Mouse (Mus musculus): Measurements from ENCODE around the gene Pglyrp1. TPM values are rescaled to one million over a fixed set of nuclear protein-coding genes. Genes with fewer than 3 reads are reported as not detected.

Gene Pglyrp1
- polyA plus RNA-seq, 1 experiment from 2014 or later, result 1.6 TPM

DNA sequence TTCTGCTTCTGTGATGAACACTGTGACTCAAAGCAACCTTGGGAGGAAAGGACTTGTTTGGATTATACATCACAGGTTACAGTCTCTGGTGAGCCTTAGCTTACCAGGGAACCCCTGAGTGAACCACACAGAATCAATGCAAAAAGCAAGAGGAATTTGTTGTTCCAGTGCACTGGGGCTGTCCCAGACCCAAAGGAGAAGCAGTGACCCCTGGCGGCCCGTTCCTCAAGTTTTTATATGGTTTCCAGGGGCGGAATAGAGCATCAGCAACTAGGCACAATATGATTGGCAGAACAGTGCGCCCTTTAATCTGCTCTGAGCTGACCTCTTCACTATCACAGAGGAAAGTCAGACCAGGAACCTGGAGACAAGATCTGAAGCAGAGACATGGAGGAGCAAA is 45.1 kb downstream of the Pglyrp1 start:
- H3K36me3 ChIP-seq (ENCODE audit: control insufficient read depth, insufficient read depth, low read length), result no peaks in the 10 kb centered on the region
- H3K9me3 ChIP-seq (replicated peaks; ENCODE audit: control insufficient read depth, low read length), result no peaks in the 10 kb centered on the region
- no peak overlapping the region for H3K4me2 ChIP-seq
- H3K4me3 ChIP-seq (ENCODE audit: low read depth, low read length), result no peak overlapping the region
- H3K27ac ChIP-seq (ENCODE audit: low read depth, low read length), result no peak overlapping the region
- no peaks in the 10 kb centered on the region for H3K27me3 ChIP-seq (ENCODE audit: control insufficient read depth, insufficient read depth, low read length)
- no peak overlapping the region for H3K9ac ChIP-seq (ENCODE audit: low read depth, low read length)
- no peaks in the 10 kb centered on the region for H3K4me1 ChIP-seq (ENCODE audit: control insufficient read depth, insufficient read depth, low read length)
- WGBS (ENCODE audit: insufficient replicate concordance), result 68% methylated on average over 4 of the region's 4 CpGs
- ATAC-seq (replicated peaks; ENCODE audit: insufficient number of reproducible peaks, low FRiP score, low TSS enrichment), result no peak

DNA sequence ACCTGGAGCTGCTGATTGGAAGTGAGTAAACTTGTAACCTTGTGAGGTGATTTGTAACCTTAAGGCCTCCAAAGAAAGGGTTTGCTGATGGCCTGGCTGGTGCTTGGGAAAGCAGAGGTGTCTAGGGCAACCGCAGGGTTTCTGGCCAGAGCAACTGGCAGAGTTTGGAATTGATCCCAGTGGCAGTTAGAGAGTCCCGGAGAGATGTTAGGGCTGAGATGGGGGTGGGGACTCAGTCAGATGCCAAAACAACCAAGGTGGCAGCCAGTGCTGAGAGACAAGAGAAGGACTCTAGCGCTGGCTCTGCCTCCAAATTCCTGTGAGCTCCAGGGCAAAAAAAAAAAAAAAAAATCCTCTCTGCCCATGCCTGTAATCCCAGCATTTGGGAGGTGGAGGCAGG is 46.8 kb downstream of the Pglyrp1 start:
- H3K9me3 ChIP-seq (replicated peaks; ENCODE audit: control insufficient read depth, low read length), result no peaks in the 10 kb centered on the region
- H3K4me2 ChIP-seq, result no peak overlapping the region
- no peaks in the 10 kb centered on the region for H3K4me1 ChIP-seq (ENCODE audit: control insufficient read depth, insufficient read depth, low read length)
- peaks cover 6% of the 10 kb centered on the region for H3K27me3 ChIP-seq (ENCODE audit: control insufficient read depth, insufficient read depth, low read length)
- H3K4me3 ChIP-seq (ENCODE audit: low read depth, low read length), result no peak overlapping the region
- no peak for ATAC-seq (replicated peaks; ENCODE audit: insufficient number of reproducible peaks, low FRiP score, low TSS enrichment)
- H3K27ac ChIP-seq (ENCODE audit: low read depth, low read length), result no peak overlapping the region
- WGBS (ENCODE audit: insufficient replicate concordance), result 50% methylated on average over 3 of the region's 3 CpGs
- H3K9ac ChIP-seq (ENCODE audit: low read depth, low read length), result no peak overlapping the region
- H3K36me3 ChIP-seq (ENCODE audit: control insufficient read depth, insufficient read depth, low read length), result no peaks in the 10 kb centered on the region

DNA sequence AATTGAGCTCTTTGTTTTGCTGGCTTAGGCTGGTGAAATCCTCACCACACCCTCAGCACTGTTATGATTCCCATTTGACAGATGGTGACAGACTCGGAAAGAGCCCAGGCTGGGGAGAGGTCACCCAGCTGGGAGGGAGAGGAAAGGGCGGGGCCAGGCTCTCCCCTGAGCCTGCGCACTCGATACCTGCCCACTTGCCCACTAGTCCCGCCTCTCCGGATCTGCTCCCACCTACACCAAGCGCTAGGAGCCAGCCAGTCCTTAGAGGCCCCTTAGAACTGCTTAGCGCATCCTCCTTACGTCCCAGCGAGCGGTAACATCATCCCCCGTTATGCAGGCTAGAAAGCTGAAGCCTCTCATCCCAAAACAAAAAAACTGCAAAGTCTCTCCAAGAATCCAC is 49.9 kb downstream of the Pglyrp1 start:
- H3K9ac ChIP-seq (ENCODE audit: low read depth, low read length), result no peak overlapping the region
- no peak overlapping the region for H3K4me3 ChIP-seq (ENCODE audit: low read depth, low read length)
- H3K36me3 ChIP-seq (ENCODE audit: control insufficient read depth, insufficient read depth, low read length), result no peaks in the 10 kb centered on the region
- WGBS (ENCODE audit: insufficient replicate concordance), result 1% methylated on average over 12 of the region's 12 CpGs
- peak overlapping the region; percentile 36; the same call in 1 of the 2 replicates for H3K4me2 ChIP-seq
- H3K27me3 ChIP-seq (ENCODE audit: control insufficient read depth, insufficient read depth, low read length), result peaks cover 31% of the 10 kb centered on the region
- H3K4me1 ChIP-seq (ENCODE audit: control insufficient read depth, insufficient read depth, low read length), result peaks cover 4% of the 10 kb centered on the region; the same call in 1 of the 2 replicates
- H3K27ac ChIP-seq (ENCODE audit: low read depth, low read length), result no peak overlapping the region
- H3K9me3 ChIP-seq (replicated peaks; ENCODE audit: control insufficient read depth, low read length), result no peaks in the 10 kb centered on the region
- ATAC-seq (replicated peaks; ENCODE audit: insufficient number of reproducible peaks, low FRiP score, low TSS enrichment), result no peak

DNA sequence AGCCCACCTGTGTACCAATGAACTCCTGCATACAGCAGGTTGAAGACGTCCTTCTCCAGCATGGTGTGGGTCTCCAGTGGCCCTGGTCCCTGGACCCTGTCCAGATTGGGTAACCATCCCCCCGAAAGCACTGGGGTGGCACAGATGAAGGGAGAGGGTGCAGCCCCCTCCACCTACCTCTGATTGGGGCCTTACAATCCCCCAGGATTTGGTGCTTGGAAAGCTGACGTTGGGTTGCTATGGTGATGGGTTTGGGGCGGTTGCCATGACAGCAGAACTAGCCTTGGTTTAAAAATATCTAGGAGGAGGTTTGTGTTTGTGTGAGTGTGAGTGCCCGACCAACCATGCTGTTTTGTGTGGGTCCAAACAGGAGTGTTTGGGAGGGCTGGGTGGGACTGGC is 51.7 kb downstream of the Pglyrp1 start:
- no peaks in the 10 kb centered on the region for H3K36me3 ChIP-seq (ENCODE audit: control insufficient read depth, insufficient read depth, low read length)
- WGBS (ENCODE audit: insufficient replicate concordance), result 56% methylated on average over 5 of the region's 5 CpGs
- no peak for ATAC-seq (replicated peaks; ENCODE audit: insufficient number of reproducible peaks, low FRiP score, low TSS enrichment)
- H3K27me3 ChIP-seq (ENCODE audit: control insufficient read depth, insufficient read depth, low read length), result peaks cover 47% of the 10 kb centered on the region
- no peak overlapping the region for H3K27ac ChIP-seq (ENCODE audit: low read depth, low read length)
- no peak overlapping the region for H3K4me2 ChIP-seq
- no peak overlapping the region for H3K4me3 ChIP-seq (ENCODE audit: low read depth, low read length)
- peaks cover 6% of the 10 kb centered on the region for H3K4me1 ChIP-seq (ENCODE audit: control insufficient read depth, insufficient read depth, low read length)
- H3K9ac ChIP-seq (ENCODE audit: low read depth, low read length), result no peak overlapping the region
- H3K9me3 ChIP-seq (replicated peaks; ENCODE audit: control insufficient read depth, low read length), result no peaks in the 10 kb centered on the region

DNA sequence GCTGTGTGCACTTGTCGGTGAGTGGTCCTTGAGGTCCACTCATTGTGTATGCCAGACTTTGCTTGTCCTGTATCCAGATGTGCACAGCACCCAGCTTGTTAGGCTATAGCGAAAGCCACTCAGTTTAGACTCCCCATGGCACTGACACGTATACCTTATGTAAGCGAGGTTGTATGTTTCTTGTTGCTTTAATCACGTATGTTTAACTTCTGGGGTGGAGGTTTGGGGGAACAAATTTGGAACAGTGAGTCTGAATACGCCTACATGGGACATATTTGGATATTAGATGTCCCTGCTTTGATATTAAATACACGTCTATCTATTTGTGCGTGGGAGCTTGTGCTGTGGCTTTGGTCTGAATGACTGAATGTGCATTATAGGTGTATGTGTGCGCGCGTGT is 52.1 kb downstream of the Pglyrp1 start:
- 76% methylated on average over 11 of the region's 11 CpGs for WGBS (ENCODE audit: insufficient replicate concordance)

DNA sequence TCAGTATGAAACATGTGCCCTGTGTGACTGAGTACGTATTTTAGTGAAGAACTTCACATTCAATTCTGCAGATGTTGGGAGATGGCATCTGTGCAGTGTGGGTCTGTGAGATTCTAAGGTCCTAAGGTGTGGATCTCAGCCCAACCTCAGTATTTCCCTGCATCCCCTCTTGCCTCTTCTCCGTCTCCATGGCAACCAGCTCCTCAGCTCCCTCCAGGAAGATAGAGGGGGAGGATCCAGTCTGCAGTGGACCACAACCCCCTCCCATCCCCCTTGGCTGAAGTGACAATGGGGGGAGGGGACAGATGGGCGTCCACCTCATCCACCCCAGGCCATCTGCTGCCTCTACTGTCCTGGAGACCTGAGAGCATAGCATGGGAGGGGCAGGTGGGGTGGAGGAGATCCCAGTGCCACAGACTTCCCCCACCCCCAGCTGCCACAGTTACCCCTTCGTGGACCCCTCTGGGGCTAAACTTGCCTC is 52.6 kb downstream of the Pglyrp1 start:
- WGBS (ENCODE audit: insufficient replicate concordance), result 34% methylated on average over 4 of the region's 4 CpGs
- H3K27me3 ChIP-seq (ENCODE audit: control insufficient read depth, insufficient read depth, low read length), result peaks cover 49% of the 10 kb centered on the region
- no peak overlapping the region for H3K4me3 ChIP-seq (ENCODE audit: low read depth, low read length)
- H3K9me3 ChIP-seq (replicated peaks; ENCODE audit: control insufficient read depth, low read length), result no peaks in the 10 kb centered on the region
- H3K9ac ChIP-seq (ENCODE audit: low read depth, low read length), result no peak overlapping the region
- H3K36me3 ChIP-seq (ENCODE audit: control insufficient read depth, insufficient read depth, low read length), result no peaks in the 10 kb centered on the region
- ATAC-seq (replicated peaks; ENCODE audit: insufficient number of reproducible peaks, low FRiP score, low TSS enrichment), result no peak
- no peak overlapping the region for H3K4me2 ChIP-seq
- H3K4me1 ChIP-seq (ENCODE audit: control insufficient read depth, insufficient read depth, low read length), result peaks cover 8% of the 10 kb centered on the region
- H3K27ac ChIP-seq (ENCODE audit: low read depth, low read length), result no peak overlapping the region

More for the DNA sequence above, 52.1 kb downstream of the Pglyrp1 start:
- H3K9ac ChIP-seq (ENCODE audit: low read depth, low read length), result no peak overlapping the region
- H3K4me2 ChIP-seq, result no peak overlapping the region
- no peak for ATAC-seq (replicated peaks; ENCODE audit: insufficient number of reproducible peaks, low FRiP score, low TSS enrichment)
- H3K4me1 ChIP-seq (ENCODE audit: control insufficient read depth, insufficient read depth, low read length), result peaks cover 8% of the 10 kb centered on the region
- H3K27ac ChIP-seq (ENCODE audit: low read depth, low read length), result no peak overlapping the region
- no peaks in the 10 kb centered on the region for H3K36me3 ChIP-seq (ENCODE audit: control insufficient read depth, insufficient read depth, low read length)
- no peaks in the 10 kb centered on the region for H3K9me3 ChIP-seq (replicated peaks; ENCODE audit: control insufficient read depth, low read length)
- no peak overlapping the region for H3K4me3 ChIP-seq (ENCODE audit: low read depth, low read length)
- peaks cover 49% of the 10 kb centered on the region for H3K27me3 ChIP-seq (ENCODE audit: control insufficient read depth, insufficient read depth, low read length)

DNA sequence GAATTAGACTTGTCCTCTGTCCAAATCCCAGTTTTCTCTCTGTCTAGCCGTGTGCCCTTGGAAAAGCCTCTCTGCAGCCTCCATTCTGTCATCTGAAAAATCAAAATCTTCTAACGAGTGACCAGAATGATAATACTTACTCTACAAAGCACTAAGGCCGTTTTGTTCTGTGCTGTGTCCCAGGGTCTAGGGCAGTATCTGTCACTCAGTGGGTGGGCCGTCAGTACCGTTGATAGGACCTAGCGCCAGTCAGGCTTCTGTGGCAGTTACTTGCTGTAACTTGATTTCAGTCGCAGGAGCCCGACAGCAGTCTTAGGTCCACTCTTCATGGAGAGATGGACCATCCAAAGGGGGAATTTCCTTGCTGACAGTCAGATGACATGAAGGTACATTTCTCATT is 53.2 kb downstream of the Pglyrp1 start:
- Histone ChIP-seq H3K4me3 (ENCODE audit: low read depth, low read length) (no peak overlapping the region), H3K9ac (ENCODE audit: low read depth, low read length) (no peak overlapping the region), H3K4me1 (ENCODE audit: control insufficient read depth, insufficient read depth, low read length) (peaks cover 8% of the 10 kb centered on the region), H3K9me3 (replicated peaks; ENCODE audit: control insufficient read depth, low read length) (no peaks in the 10 kb centered on the region), H3K36me3 (ENCODE audit: control insufficient read depth, insufficient read depth, low read length) (no peaks in the 10 kb centered on the region), H3K27ac (ENCODE audit: low read depth, low read length) (no peak overlapping the region), H3K27me3 (ENCODE audit: control insufficient read depth, insufficient read depth, low read length) (peaks cover 49% of the 10 kb centered on the region), H3K4me2 (no peak overlapping the region)
- ATAC-seq (replicated peaks; ENCODE audit: insufficient number of reproducible peaks, low FRiP score, low TSS enrichment), result no peak
- 14% methylated on average over 8 of the region's 8 CpGs for WGBS (ENCODE audit: insufficient replicate concordance)

DNA sequence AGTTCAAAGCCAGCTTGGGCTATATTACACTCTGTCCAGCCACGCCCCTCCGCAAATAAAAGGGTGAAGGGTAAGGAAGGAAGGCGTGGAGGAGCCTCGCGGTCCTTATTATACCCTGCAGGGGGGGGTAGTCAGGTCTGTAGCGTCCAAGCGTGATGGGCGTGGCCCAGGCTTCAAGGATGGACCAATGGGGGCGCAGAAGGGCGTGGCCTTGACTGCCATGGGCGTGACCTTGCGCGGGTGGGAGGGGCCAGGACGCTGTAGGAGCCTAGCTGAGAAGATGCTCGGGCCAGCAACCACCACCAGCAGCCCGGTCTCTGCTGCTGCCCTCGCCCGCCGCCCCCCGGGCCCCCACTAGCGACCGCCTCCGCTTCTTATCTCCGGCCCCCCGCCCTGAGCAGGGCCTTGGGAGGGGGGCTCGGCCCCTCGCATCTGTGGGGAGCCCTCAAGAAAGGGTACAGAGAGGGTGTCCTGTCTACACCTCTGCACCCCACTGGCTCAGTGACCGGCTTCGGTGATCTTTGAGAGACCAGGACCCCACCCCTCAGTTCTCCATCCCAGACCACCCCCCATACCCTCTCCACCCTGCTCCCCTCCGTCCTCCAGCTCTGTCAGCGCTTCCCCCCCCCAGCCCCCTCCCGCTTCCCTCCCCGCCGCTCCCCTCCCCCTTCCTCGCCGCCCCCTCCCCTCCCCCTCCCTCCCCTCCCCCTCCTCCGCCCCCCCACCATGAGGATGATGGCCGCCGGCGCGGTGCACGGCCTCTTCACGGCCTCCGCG is 54.2 kb downstream of the Pglyrp1 start, which contains the start of gene Nova2:
Nova2 (plus strand) TSS at position 727 of the 777 bp plus-strand sequence.
- peaks cover 8% of the 10 kb centered on the region for H3K4me1 ChIP-seq (ENCODE audit: control insufficient read depth, insufficient read depth, low read length)
- WGBS (ENCODE audit: insufficient replicate concordance), result under 1% methylated on average over 28 of the region's 45 CpGs
- no peaks in the 10 kb centered on the region for H3K9me3 ChIP-seq (replicated peaks; ENCODE audit: control insufficient read depth, low read length)
- H3K27me3 ChIP-seq (ENCODE audit: control insufficient read depth, insufficient read depth, low read length), result peaks cover 49% of the 10 kb centered on the region
- no peaks in the 10 kb centered on the region for H3K36me3 ChIP-seq (ENCODE audit: control insufficient read depth, insufficient read depth, low read length)
- peak within 1 kb of the TSS; percentile 91 for H3K4me2 ChIP-seq
- H3K27ac ChIP-seq (ENCODE audit: low read depth, low read length), result no peak within 1 kb of the TSS
- peak within 1 kb of the TSS; percentile 58 for H3K4me3 ChIP-seq (ENCODE audit: low read depth, low read length)
- H3K9ac ChIP-seq (ENCODE audit: low read depth, low read length), result peak within 1 kb of the TSS; percentile 65
- ATAC-seq (replicated peaks; ENCODE audit: insufficient number of reproducible peaks, low FRiP score, low TSS enrichment), result peak; percentile 84
